Mouse (Mus musculus) liver, embryonic 14.5 days (tissue): ENCODE data around the gene Fat4.
A peak's percentile ranks its signal among the peaks of the same experiment; 100 is the strongest.

Source experiments
- CTCF ChIP-seq: IDR thresholded peaks from 2 replicates; pipeline ENCODE4 v1.5.1; 2016; ENCODE audit warnings: antibody characterized with exemption, low read depth, control low read depth
- EP300 ChIP-seq: IDR thresholded peaks from 2 replicates; pipeline ENCODE4 v1.6.1; 2016; ENCODE audit warnings: antibody characterized with exemption, low read depth

DNA sequence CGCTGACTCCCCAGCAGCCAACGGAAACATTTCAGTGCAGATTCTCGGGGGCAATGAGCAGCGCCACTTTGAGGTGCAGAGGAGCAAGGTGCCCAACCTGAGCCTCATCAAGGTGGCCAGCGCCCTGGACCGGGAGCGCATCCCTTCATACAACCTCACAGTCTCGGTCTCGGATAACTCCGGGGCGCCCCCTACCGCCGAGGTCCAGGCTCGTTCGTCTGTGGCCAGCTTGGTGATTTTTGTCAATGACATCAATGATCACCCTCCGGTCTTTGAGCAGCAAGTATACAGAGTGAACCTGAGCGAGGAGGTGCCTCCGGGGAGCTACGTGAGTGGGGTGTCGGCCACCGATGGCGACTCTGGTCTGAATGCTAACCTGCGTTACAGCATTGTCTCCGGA is 1.4 kb downstream of the Fat4 start:
- TF ChIP-seq CTCF, result peak; percentile 59
- TF ChIP-seq EP300, result no peak
